Mouse (Mus musculus): Measurements from ENCODE around the gene Akip1.

Akip1 gene

DNA sequence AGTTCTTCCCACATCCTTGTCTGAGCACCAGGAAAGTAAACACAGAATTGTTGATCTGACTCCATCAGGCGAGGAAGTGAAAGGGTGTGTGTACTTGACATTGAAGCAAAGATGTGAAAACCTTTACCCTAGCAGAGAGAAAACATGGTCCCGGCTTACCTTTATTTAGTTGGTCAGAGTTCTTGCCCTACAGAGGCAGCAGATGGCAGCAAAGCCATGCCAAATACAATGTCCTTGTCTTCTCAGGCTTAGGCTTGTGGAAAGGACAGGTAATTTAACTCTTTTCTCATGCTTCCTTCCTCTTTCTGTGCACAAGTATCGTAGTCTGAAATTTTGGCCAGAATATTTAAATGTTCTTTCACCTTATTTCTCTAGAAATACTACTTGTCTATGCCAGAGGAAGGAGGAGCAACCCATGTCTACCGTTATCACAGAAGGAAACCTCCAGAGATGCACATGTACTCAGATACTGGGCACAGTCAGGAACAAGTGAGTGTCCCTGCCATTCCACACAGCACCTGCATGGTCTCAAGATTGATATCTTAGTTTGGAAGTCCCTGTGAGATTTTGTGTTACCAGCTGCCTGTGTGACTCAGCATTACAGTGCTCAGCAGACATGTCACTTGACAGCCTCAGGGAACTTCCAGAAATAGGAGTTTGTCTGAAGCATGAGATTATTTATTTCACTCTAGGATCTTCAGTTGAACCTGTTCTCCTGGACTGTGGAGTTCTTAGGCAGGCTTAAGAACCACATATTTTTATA is 3.7 kb downstream of the Akip1 start:
- peak in 1 of 2 experiments; percentile 31 for DNase-seq (ENCODE audit: low spot score in 2 of 2)

DNA sequence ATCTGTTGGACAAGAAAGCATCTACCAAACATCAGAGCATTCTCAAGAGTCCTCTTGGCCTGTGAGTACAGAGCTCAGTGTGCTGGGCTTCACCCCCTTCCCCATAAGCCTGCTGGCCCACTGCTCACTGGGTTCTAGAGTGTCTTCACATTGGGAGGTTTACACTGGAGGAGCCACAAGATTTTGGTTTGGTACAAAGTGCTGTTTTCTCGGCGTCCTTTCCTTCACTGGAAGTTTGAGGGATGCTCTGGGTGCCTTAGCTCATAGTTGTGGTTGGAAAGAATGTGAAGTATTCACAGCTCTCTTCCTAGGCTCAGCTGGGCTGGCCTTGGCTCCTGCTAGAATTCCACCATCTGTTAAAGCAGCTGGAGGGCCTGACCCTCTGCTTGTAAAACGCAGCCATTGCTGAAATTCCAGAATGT is 5.5 kb downstream of the Akip1 start:
- no peak for DNase-seq (ENCODE audit: low spot score in 2 of 2)

- DNase-seq (ENCODE audit: low spot score in 2 of 2), result no peak
Observed at GRCm38 (mm10) chr7:109710069-109710468, 6.6 kb downstream of the Akip1 start.

DNA sequence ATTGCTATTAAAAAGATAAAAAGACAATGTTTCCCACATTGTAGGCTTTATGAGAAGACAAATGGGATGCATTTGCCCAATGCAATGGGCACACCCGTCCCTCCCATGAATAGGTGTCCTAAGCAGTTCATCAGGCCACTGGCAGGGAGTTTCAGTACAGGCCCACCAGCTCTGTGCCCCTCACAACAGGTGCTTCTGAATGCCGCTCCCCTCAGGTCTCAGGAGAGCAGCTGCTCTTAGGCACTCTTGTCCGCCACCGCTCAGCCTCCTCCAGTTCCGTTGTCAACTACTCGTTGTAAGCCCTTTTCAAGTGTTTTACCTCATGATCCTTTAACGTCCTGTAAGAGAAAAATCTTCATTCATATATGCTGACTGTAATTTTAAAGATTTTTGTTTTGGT is 8.7 kb downstream of the Akip1 start:
- no peak for DNase-seq (ENCODE audit: low spot score in 2 of 2)

GRCm38 (mm10) chr7:109713434-109713982 is 10.0 kb downstream of the Akip1 start:
- DNase-seq (ENCODE audit: low spot score in 2 of 2), result no peak

DNA sequence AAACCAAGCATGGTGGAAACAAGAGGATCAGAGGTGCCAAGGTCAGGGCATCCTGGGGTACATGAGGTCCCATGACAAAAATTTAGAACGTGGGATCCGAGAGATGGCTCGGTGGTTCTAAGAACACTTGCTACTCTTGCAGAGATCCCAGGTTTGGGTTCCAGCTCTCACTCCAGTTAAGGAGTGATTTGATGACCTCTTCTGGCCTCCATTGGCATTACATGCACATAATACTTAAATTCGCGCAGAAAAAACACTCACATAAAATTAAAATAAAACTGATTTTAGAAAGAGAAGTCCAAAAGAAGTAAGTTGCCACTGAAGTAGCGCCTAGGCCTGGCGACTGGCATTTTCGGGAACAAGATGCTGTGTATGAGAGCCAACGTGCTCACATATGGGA is 15.8 kb downstream of the Akip1 start:
- DNase-seq (ENCODE audit: low spot score in 2 of 2), result no peak

DNA sequence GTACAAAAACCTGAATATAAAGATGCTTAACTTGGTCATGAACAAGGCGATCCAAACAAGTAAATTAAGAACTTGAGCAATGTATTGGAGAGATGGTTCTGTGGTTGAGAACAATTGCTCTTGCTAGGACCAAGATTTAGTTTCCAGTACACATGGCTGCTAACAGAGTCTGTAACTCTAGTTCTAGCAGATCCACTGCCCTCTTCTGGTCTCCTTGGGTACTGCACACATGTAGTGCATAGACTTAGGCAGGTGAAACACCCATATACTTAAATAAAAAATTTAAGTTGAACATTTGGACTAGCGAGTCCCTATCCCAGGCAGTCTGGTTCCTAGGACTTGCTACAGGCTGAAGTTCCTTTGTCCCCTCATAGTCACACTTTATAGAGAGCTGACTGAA is 19.1 kb downstream of the Akip1 start:
- no peak for DNase-seq (ENCODE audit: low spot score in 2 of 2)

- no peak for DNase-seq (ENCODE audit: low spot score in 2 of 2)
Observed at GRCm38 (mm10) chr7:109723114-109723513, 19.6 kb downstream of the Akip1 start.

DNA sequence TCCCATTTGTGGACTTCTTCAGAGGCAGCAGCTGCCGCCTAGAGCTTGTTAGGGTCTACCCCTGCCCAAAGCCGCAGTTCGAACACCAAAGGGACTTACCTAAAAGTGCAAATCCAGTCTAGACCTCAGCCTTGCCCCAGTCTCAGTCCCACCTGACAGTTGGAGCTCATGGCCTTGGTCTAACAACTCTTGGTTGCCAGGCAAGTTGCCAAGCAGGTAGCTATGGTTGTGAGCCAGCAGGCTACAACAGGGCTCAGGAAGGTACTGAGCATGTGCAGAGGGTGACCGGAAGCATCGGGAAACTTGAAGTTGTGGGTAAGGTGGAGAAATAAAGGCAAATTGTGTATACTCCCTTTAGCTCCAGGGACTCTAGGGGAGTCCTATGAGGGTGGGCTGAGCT is 20.2 kb downstream of the Akip1 start, which contains the start of gene BC051019:
BC051019 (minus strand) TSS at position 154 of the 400 bp plus-strand sequence.
- DNase-seq (ENCODE audit: low spot score in 2 of 2), result no peak

DNA sequence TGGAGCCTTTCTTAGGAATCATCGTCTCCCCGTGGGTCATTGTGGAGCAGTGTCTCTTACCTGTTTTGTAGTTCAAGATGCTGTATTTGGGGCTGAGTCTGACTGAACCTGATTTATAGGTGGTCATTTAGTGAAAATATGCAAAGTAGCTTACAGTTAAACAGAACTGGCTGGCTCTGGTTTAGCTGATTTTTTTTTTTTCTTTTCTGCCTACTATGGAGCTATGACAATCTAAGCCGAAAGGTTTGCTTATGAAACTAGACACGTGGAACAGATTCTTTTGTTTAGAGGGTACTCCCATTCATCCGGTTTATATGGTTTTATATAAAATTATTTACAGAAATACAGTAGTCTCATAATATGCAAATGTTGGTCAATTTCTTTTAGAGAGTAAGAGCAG is 28.1 kb downstream of the Akip1 start, which contains the start of gene Ascl3:
Ascl3 (minus strand) TSS at position 101 of the 400 bp plus-strand sequence.
- no peak for DNase-seq (ENCODE audit: low spot score in 2 of 2)

- DNase-seq (ENCODE audit: low spot score in 2 of 2), result no peak
Observed at GRCm38 (mm10) chr7:109734806-109735205, 31.3 kb downstream of the Akip1 start.

- DNase-seq (ENCODE audit: low spot score in 2 of 2), result no peak
Observed at GRCm38 (mm10) chr7:109739822-109740370, 36.4 kb downstream of the Akip1 start.

DNA sequence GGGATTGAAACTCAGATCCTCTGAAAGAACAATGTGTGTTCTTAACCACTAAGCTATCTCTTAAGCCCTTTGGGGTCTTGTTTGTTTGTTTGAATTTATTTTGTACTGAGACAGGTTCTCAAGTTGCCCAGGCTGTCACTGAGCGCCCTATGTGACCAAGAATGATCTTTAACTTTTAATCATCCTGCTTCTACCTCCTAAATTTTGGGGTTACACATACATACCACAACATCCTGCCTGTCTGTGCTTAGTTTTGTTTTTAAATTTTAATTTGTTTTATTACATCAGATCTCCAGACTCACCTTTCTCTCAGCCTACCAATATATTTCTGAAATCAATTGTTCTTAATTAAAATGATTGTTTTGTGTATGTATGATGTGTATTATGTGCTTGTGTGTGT is 37.6 kb downstream of the Akip1 start:
- DNase-seq (ENCODE audit: low spot score in 2 of 2), result no peak

GRCm38 (mm10) chr7:109741703-109742102 is 38.2 kb downstream of the Akip1 start:
- DNase-seq (ENCODE audit: low spot score in 2 of 2), result no peak

DNA sequence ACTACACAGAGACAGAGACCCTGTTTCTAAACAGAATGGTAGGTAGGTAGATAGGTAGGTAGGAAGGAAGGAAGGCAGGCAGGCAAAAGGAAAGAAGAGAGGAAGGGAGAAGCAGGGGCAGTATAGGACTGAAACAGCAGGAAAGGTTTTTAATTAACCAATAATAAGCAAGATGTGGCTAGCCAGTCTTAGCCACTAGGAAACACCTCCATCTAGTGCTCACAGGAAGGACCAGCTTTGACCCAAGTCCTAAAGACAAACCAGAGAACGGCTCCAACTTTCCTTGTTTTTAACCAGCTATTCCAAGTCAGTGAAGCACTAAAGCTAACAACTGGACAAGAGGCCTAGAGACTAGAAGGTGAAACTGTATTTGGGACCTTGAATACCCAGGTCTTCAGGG is 44.3 kb downstream of the Akip1 start:
- DNase-seq (ENCODE audit: low spot score in 2 of 2), result no peak

DNA sequence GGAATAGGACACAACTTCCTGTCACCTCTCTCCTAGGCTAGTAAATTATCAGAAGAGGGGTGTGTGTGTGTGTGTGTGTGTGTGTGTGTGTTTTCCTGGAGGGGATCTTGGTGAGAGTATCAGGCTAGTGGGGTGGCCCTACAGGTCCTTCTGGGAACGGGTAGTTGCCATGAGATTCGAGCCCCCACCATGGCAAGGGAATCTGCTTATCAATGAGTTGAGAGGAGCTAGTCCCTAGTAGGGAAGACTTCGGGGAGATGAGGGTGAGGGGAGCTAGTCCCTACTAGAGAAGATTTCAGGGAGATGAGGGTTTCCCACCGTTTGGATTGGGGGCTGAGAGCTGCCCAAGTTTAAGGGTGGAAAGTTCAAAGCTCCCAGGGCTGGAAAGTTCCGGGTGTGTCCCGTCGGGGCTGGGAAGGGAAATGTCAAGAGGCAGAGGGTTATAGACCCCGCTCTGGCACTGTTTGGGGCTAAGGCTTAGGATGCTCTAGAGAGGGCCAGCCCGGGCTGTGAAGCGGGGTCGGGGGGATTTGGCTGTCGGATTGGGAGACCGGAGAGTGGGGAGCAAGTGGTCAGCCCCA is 48.0 kb downstream of the Akip1 start:
- DNase-seq (ENCODE audit: low spot score in 2 of 2), result no peak

DNA sequence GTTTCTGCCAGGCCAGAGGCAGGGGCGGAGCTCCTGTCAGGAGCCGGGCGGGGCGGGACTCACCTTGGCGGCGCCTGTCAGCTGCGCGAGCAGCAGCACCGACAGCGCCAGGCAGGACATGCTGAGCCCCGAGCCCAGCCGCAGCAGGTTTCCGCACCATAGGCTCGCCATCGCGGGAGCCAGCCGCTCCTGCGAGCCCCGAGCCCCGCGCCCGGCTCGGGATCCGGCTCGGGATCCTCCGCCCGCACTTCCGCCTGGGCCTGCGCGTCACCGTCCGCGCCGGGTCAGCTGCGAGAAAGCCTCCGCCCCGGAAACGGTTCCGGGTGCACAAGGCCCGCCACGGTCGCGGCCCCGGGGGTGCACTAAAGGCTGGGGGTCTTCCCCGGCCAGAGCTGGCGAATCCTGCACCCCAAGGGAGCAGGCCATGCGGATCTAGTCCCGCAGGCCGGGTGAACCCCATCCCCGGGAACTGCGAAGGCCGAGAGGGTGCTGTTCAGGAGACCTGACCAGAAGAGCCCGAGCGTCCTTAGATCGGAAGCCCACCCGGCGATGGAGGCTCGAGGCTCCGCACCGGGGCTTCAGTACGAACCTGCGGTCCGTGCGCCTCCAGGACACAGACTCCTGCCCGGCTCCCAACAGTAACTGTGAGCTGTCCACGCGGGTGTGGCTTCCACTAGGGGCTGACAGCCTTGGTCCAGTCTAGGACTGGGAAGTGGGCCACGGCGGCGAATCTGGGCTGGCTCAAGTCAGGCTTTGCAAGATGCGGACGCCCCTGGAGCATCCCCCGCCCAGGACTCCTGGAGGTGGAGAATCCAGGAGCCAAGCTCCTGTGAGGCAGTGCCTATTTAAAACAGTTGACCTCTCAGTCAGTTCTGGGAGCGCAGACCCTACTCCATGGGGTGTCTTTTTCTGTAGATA is 48.8 kb downstream of the Akip1 start, which contains the start of gene Tmem9b:
Tmem9b (minus strand) TSS at position 868 of the 918 bp plus-strand sequence.
- peak; percentile 76 to 91 for DNase-seq (ENCODE audit: low spot score in 2 of 2)

- DNase-seq (ENCODE audit: low spot score in 2 of 2), result no peak
Observed at GRCm38 (mm10) chr7:109754034-109754433, 50.5 kb downstream of the Akip1 start.

DNA sequence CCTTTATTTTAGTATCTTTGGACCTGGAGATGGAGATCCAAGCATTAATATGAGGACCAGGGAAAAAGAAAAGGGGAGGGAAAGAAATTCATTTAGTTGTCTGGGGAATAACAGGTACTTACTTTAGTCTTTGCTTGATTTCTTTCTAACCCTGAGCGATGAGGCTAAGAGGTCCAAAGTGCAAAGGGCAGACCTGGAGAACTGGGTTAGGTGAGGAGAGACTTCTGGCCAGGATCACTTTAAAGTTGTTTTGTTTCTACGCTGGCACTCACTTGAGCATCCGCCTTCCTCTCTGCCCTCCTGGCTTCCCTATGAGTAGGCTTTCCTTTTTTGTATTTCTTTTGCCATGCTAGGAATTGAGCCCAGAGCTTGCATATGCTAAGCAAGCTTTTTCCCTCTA is 52.8 kb downstream of the Akip1 start:
- no peak for DNase-seq (ENCODE audit: low spot score in 2 of 2)

Data from spleen, postnatal 4 days (tissue).